Mouse (Mus musculus) hindbrain, postnatal 0 days (tissue): ENCODE results near the gene Mtrf1. TPM values are rescaled to one million over a fixed set of nuclear protein-coding genes. Genes with fewer than 3 reads are reported as not detected.
"Not testable (repeated sequence)": the region's sequence is repeated elsewhere in the genome, so short reads cannot be mapped to it uniquely, and the experiment has no call there.

ENCODE experiments used
- ATAC-seq: fragments of 200-750 bp; cut with Nextera tagmentation; 2 replicates; pipeline ENCODE4 v1.8.0; 2017; ENCODE audit warnings: mild to moderate bottlenecking, moderate TSS enrichment, moderate library complexity
- DNase-seq: peaks from one replicate; pipeline ENCODE4 v3.0.0-alpha.2; 2015; ENCODE audit warnings: low spot score
- H3K27ac ChIP-seq: fragments of 300-500 bp; sonication (generic); 2 replicates; pipeline ENCODE4 v1.5.1; 2014; ENCODE audit warnings: mild to moderate bottlenecking
- H3K27me3 ChIP-seq: fragments of 300-500 bp; sonication (generic); 2 replicates; pipeline ENCODE4 v1.6.1; 2014; ENCODE audit warnings: low read length, mixed read lengths; ENCODE audit not compliant: insufficient read depth
- H3K36me3 ChIP-seq: fragments of 300-500 bp; sonication (generic); 2 replicates; pipeline ENCODE4 v1.6.1; 2014; ENCODE audit warnings: low read length, mixed read lengths; ENCODE audit not compliant: insufficient read depth
- H3K4me1 ChIP-seq: fragments of 300-500 bp; sonication (generic); 2 replicates; pipeline ENCODE4 v1.6.1; 2014; ENCODE audit warnings: antibody characterized with exemption, low read length, mixed read lengths; ENCODE audit not compliant: insufficient read depth
- H3K4me2 ChIP-seq: fragments of 300-500 bp; sonication (generic); 2 replicates; pipeline ENCODE4 v1.6.1; 2014; ENCODE audit warnings: low read depth, mild to moderate bottlenecking, low read length, moderate library complexity, mixed read lengths
- H3K4me3 ChIP-seq: fragments of 300-500 bp; sonication (generic); 2 replicates; pipeline ENCODE4 v1.5.1; 2014; ENCODE audit warnings: low read length
- H3K9ac ChIP-seq: fragments of 300-500 bp; sonication (generic); replicated peaks from 2 replicates; pipeline ENCODE4 v1.6.1; 2014; ENCODE audit warnings: mild to moderate bottlenecking, low read length, moderate library complexity, mixed read lengths
- H3K9me3 ChIP-seq: fragments of 300-500 bp; sonication (generic); 2 replicates; pipeline ENCODE4 v1.6.1; 2016; ENCODE audit warnings: low read length, mixed read lengths
- CTCF ChIP-seq: IDR thresholded peaks from 2 replicates; pipeline ENCODE4 v1.5.1; 2016; ENCODE audit warnings: antibody characterized with exemption, control low read depth, low read depth
- WGBS: fragments of 180-500 bp; shearing (Covaris S2); extraction: QIAGEN DNeasy Blood & Tissue Kit; methylation state at CpG from one replicate; pipeline ENCODE4 v1.1.7; 2014; 5-methylcytosine and 5-hydroxymethylcytosine counted together
- polyA plus RNA-seq: library from polyadenylated mRNA; unstranded; fragments of >200 nt; fragmentation: Nextera tagmentation; extraction: Ambion mirVana; gene quantifications from 2 replicates; pipeline ENCODE4 v1.2.1, GENCODE M21; 2015
- total RNA-seq: library from RNA; depleted of rRNA; stranded (reverse); fragments of >200 nt; gene quantifications from 2 replicates; pipeline ENCODE4 v1.2.3, GENCODE M21; 2014

The Mtrf1 gene
- total and polyA plus RNA-seq, 2 experiments from 2014 or later: 6.6 to 9.5 TPM

- Histone ChIP-seq H3K36me3 (0 out of 2 replicates have a peak, but pooled peaks cover 8% of the 10 kb centered on the region), H3K27me3 (no peaks in the 10 kb centered on the region), H3K9ac (no peak overlapping the region), H3K4me3 (no peak overlapping the region), H3K4me2 (0 out of 2 replicates have a peak overlapping the region, but pooled peaks have one; percentile 10), H3K9me3 (no peaks in the 10 kb centered on the region), H3K4me1 (no peaks in the 10 kb centered on the region), H3K27ac (no peak overlapping the region)
- peak; percentile 51; the same call in 1 of the 2 replicates for ATAC-seq
- WGBS: 29% methylated on average over 20 of the region's 20 CpGs
- peak; percentile 54 for DNase-seq
- TF ChIP-seq CTCF: peak; percentile 38
Observed at GRCm38 (mm10) chr14:79420083-79420685, 22.6 kb downstream of the Mtrf1 start.

DNA sequence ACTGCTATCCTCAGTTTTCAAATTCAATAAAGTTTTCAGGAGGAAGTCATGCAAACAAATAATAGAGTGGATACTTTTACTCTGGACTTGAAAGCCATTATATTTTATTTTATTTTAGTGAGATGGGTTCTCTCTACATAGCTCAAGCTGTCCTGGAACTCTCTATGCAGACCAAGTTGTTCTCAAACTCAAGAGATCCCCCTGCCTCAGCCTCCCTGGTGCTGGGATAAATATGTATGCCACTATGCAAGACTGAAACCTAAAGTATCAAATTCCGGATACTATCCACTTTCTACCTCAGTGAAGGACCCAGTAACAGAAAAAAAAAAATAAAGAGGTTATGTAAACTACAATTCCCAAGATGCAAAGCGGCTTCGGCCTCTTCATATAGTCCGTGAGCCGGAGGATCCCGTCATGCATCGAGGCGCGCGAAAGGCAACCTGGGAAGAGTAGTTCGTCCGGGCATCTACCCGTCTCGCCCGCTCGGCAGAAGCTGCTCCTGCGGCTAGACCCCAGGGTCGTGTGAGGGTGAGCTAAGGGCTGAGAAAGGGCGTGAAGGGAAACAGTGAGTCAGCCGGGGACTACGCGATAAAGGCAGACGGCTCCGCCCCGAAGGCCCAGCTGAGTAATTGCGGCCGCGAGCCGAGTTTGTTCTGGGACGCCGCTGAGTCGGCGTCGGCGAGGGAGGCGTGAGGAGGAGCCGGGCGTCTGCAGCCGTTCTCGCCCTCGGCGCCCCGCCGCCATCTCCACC, 28.6 kb downstream of the Mtrf1 start, which contains the start of gene Kbtbd7:
Kbtbd7 (plus strand) TSS at position 533 of the 751 bp plus-strand sequence.
- H3K36me3 ChIP-seq: no peaks in the 10 kb centered on the region
- H3K4me3 ChIP-seq: peak within 1 kb of the TSS; percentile 49
- H3K9ac ChIP-seq: peak within 1 kb of the TSS; percentile 63
- H3K9me3 ChIP-seq: no peaks in the 10 kb centered on the region
- peak within 1 kb of the TSS; percentile 85 for H3K27ac ChIP-seq
- no peak for TF ChIP-seq CTCF
- DNase-seq: peak; percentile 97
- no peaks in the 10 kb centered on the region for H3K4me1 ChIP-seq
- ATAC-seq: peak; percentile 98
- H3K4me2 ChIP-seq: peak within 1 kb of the TSS; percentile 55
- H3K27me3 ChIP-seq: no peaks in the 10 kb centered on the region
- WGBS: under 1% methylated on average over 44 of the region's 44 CpGs

- peak overlapping the region; percentile 63 for H3K9ac ChIP-seq
- ATAC-seq: peak; percentile 39
- H3K27me3 ChIP-seq, DNase-seq, H3K9me3 ChIP-seq, H3K4me1 ChIP-seq, H3K36me3 ChIP-seq: not testable (repeated sequence)
- H3K27ac ChIP-seq: peak overlapping the region; percentile 85
- peak overlapping the region; percentile 49 for H3K4me3 ChIP-seq
- peak overlapping the region; percentile 55 for H3K4me2 ChIP-seq
- WGBS: 71% methylated on average over 7 of the region's 59 CpGs
Observed at GRCm38 (mm10) chr14:79426730-79427365, 29.3 kb downstream of the Mtrf1 start.

- Histone ChIP-seq H3K9ac (no peak overlapping the region), H3K4me1 (no peaks in the 10 kb centered on the region), H3K9me3 (no peaks in the 10 kb centered on the region), H3K4me2 (no peak overlapping the region), H3K4me3 (no peak overlapping the region), H3K27ac (no peak overlapping the region), H3K27me3 (no peaks in the 10 kb centered on the region), H3K36me3 (no peaks in the 10 kb centered on the region)
- no peak for TF ChIP-seq CTCF
- no peak for ATAC-seq
- 74% methylated on average over 1 of the region's 1 CpGs for WGBS
- no peak for DNase-seq
Observed at GRCm38 (mm10) chr14:79434068-79434467, 36.5 kb downstream of the Mtrf1 start.

GRCm38 (mm10) chr14:79440655-79441054, 43.1 kb downstream of the Mtrf1 start:
- no peak overlapping the region for H3K9ac ChIP-seq
- no peak for TF ChIP-seq CTCF
- no peak overlapping the region for H3K4me3 ChIP-seq
- H3K9me3 ChIP-seq: no peaks in the 10 kb centered on the region
- no peaks in the 10 kb centered on the region for H3K27me3 ChIP-seq
- H3K4me1 ChIP-seq: peaks cover 8% of the 10 kb centered on the region
- no peak overlapping the region for H3K27ac ChIP-seq
- 92% methylated on average over 2 of the region's 2 CpGs for WGBS
- no peaks in the 10 kb centered on the region for H3K36me3 ChIP-seq
- ATAC-seq (no peak), DNase-seq (no peak)
- H3K4me2 ChIP-seq: no peak overlapping the region

- Histone ChIP-seq H3K9me3 (no peaks in the 10 kb centered on the region), H3K4me1 (peaks cover 8% of the 10 kb centered on the region), H3K4me2 (no peak overlapping the region), H3K9ac (no peak overlapping the region), H3K36me3 (no peaks in the 10 kb centered on the region), H3K4me3 (no peak overlapping the region), H3K27me3 (no peaks in the 10 kb centered on the region), H3K27ac (no peak overlapping the region)
- DNase-seq (no peak), ATAC-seq (no peak)
- 92% methylated on average over 5 of the region's 5 CpGs for WGBS
- no peak for TF ChIP-seq CTCF
Observed at GRCm38 (mm10) chr14:79441441-79441840, 43.9 kb downstream of the Mtrf1 start.
